Mouse (Mus musculus): ENCODE measurements around the gene Oard1. TPM values are rescaled to one million over a fixed set of nuclear protein-coding genes. Genes with fewer than 3 reads are reported as not detected.

The Oard1 gene
- 4.5 and 5.3 TPM in 2 replicates for polyA plus RNA-seq (2012)

- TF ChIP-seq GATA1 (IDR thresholded peaks at IDR 0.05; ENCODE audit: low read length), result no peak
Measured at GRCm38 (mm10) chr17:48409380-48410298, at the start of gene Oard1, which contains the start of gene Nfya. TSS of gene Oard1 (plus strand) at chr17:48410014. TSS of gene Nfya (minus strand) at chr17:48409906.

GRCm38 (mm10) chr17:48360462-48360861 is 49.4 kb upstream of the Oard1 start:
- no peak for TF ChIP-seq GATA1 (IDR thresholded peaks at IDR 0.05; ENCODE audit: low read length)

GRCm38 (mm10) chr17:48362346-48362745 is 47.5 kb upstream of the Oard1 start:
- TF ChIP-seq GATA1 (IDR thresholded peaks at IDR 0.05; ENCODE audit: low read length), result no peak

GRCm38 (mm10) chr17:48362966-48363365 is 46.8 kb upstream of the Oard1 start:
- TF ChIP-seq GATA1 (IDR thresholded peaks at IDR 0.05; ENCODE audit: low read length), result no peak

GRCm38 (mm10) chr17:48363421-48363965 is 46.3 kb upstream of the Oard1 start:
- TF ChIP-seq GATA1 (IDR thresholded peaks at IDR 0.05; ENCODE audit: low read length), result no peak

GRCm38 (mm10) chr17:48365511-48366155 is 44.2 kb upstream of the Oard1 start:
- no peak for TF ChIP-seq GATA1 (IDR thresholded peaks at IDR 0.05; ENCODE audit: low read length)

- TF ChIP-seq GATA1 (IDR thresholded peaks at IDR 0.05; ENCODE audit: low read length), result no peak
Measured at GRCm38 (mm10) chr17:48366806-48367205, 43.0 kb upstream of the Oard1 start.

GRCm38 (mm10) chr17:48371621-48372020 is 38.2 kb upstream of the Oard1 start:
- TF ChIP-seq GATA1 (IDR thresholded peaks at IDR 0.05; ENCODE audit: low read length), result no peak

GRCm38 (mm10) chr17:48372987-48373386 is 36.8 kb upstream of the Oard1 start:
- no peak for TF ChIP-seq GATA1 (IDR thresholded peaks at IDR 0.05; ENCODE audit: low read length)

- TF ChIP-seq GATA1 (IDR thresholded peaks at IDR 0.05; ENCODE audit: low read length), result no peak
Measured at GRCm38 (mm10) chr17:48376102-48376501, 33.7 kb upstream of the Oard1 start.

- no peak for TF ChIP-seq GATA1 (IDR thresholded peaks at IDR 0.05; ENCODE audit: low read length)
Measured at GRCm38 (mm10) chr17:48379050-48379449, 30.8 kb upstream of the Oard1 start.

- TF ChIP-seq GATA1 (IDR thresholded peaks at IDR 0.05; ENCODE audit: low read length), result no peak
Measured at GRCm38 (mm10) chr17:48385786-48386461, 23.9 kb upstream of the Oard1 start.

- no peak for TF ChIP-seq GATA1 (IDR thresholded peaks at IDR 0.05; ENCODE audit: low read length)
Measured at GRCm38 (mm10) chr17:48388666-48389065, 21.1 kb upstream of the Oard1 start.

- TF ChIP-seq GATA1 (IDR thresholded peaks at IDR 0.05; ENCODE audit: low read length), result no peak
Measured at GRCm38 (mm10) chr17:48389442-48389841, 20.4 kb upstream of the Oard1 start.

- TF ChIP-seq GATA1 (IDR thresholded peaks at IDR 0.05; ENCODE audit: low read length), result no peak
Measured at GRCm38 (mm10) chr17:48391446-48391845, 18.4 kb upstream of the Oard1 start.

GRCm38 (mm10) chr17:48392616-48393015 is 17.2 kb upstream of the Oard1 start:
- no peak for TF ChIP-seq GATA1 (IDR thresholded peaks at IDR 0.05; ENCODE audit: low read length)
